Mouse (Mus musculus): ENCODE measurements around the gene Mdfic.

DNA sequence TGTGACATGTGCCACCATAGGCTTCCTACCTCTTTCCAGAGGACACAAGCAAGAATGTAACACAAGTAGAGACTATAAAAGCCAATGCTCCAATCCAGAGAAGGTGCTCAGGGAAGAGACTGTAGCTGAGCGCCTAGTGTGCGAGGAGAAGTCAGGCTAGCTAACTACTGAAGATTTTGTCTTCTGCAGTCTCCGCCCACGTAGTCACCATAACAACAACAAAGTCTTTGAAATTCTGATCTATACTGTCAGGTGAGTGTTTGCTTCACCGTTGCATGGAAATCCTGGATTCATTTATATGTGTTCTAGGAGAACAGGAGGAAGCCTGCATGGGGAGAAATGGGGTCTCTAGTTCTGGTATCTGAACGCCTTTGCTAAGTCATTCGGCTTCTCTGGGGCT, 9.8 kb upstream of the Mdfic start:
- TF ChIP-seq CTCF (IDR thresholded peaks at IDR 0.05; ENCODE audit: low read depth, low read length): no peak
- TF ChIP-seq EP300 (IDR thresholded peaks at IDR 0.05; ENCODE audit: insufficient read depth, low read depth, low read length): no peak

Data from ES-Bruce4 (cell line).